10 mouse cellular contexts compared by ENCODE assay signal in the genomic region with DNA sequence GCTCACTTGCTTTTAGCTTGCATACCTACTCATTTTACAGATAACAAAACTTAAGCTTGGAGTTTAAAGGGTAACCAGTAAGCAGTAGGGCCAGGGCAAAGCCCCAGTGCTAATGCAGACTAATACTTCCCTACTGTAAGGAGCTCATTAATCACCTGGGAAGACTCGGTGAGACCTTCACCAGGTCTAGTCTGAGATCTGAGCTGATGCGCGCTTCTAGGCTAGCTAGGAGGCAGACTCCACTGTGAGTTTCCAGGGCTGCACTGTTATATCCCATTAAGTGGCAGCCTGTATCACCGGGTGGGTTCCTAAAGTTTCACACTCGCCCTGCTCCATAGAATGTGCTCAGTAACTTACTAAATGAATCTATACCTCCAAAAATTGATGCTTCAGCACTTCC. TPM values are rescaled to one million over a fixed set of nuclear protein-coding genes. Genes with fewer than 3 reads are reported as not detected.
DNase-seq lines count a peak whose midpoint lies in the region; ATAC-seq and TF ChIP-seq lines count a peak whose summit lies in the region.
"Had no signal": no experiment of that assay in that cellular context is flagged by ENCODE, and none has a peak within 500 bp of the region (broad histone marks: within the 10 kb centered on the region; RNA-seq: fewer than 3 reads in every experiment).

No protein-coding gene starts in this region.

- no peak overlapping the region for H3K27ac ChIP-seq in liver, embryonic 13.5 days
- no peak overlapping the region for H3K27ac ChIP-seq in embryonic fibroblast, embryonic 13.5 days (ENCODE audit: insufficient read depth, low read length)
- H3K27ac ChIP-seq in limb, embryonic 12.5 days = no peak overlapping the region
- H3K27ac ChIP-seq in small intestine, adult 2 months (ENCODE audit: insufficient read depth, low read depth, low read length) = peak overlapping the region; percentile 91

- no peak for TF ChIP-seq POLR2A in embryonic fibroblast, embryonic 13.5 days (IDR thresholded peaks at IDR 0.05; ENCODE audit: low read depth, low read length)
- no peak for TF ChIP-seq POLR2A in small intestine, adult 2 months (IDR thresholded peaks at IDR 0.05; ENCODE audit: low read depth, low read length)

- H3K27me3 ChIP-seq in liver, embryonic 13.5 days = peaks cover 55% of the 10 kb centered on the region
- peaks cover 62% of the 10 kb centered on the region for H3K27me3 ChIP-seq in limb, embryonic 12.5 days
- H3K27me3 ChIP-seq in small intestine, adult 2 months (ENCODE audit: control insufficient read depth, insufficient read depth, low read length) = no peaks in the 10 kb centered on the region

- intact Hi-C loops in gastrocnemius, postnatal 14 days (cut with DNase I; ENCODE audit: low total_unique reads) = no loop called here

- H3K9me3 ChIP-seq in liver, embryonic 13.5 days (replicated peaks) = no peaks in the 10 kb centered on the region
- H3K9me3 ChIP-seq in limb, embryonic 12.5 days = no peaks in the 10 kb centered on the region

- peak overlapping the region; percentile 76; the same call in 1 of the 2 replicates for H3K4me2 ChIP-seq in liver, embryonic 13.5 days
- peak overlapping the region; percentile 96 for H3K4me2 ChIP-seq in limb, embryonic 12.5 days

- no peak for DNase-seq in liver, embryonic 13.5 days
- DNase-seq in liver = no peak
- DNase-seq in gastrocnemius, postnatal 14 days = no peak
- no peak for DNase-seq in thymus, postnatal 4 days

- H3K9ac ChIP-seq in liver, embryonic 13.5 days = no peak overlapping the region
- H3K9ac ChIP-seq in limb, embryonic 12.5 days (replicated peaks) = no peak overlapping the region

- no peak for ATAC-seq in liver, embryonic 13.5 days (ENCODE audit: low read depth)
- no peak for ATAC-seq in limb, embryonic 12.5 days (ENCODE audit: insufficient number of reproducible peaks, insufficient read depth, low FRiP score, low TSS enrichment, low read depth)
- ATAC-seq in megakaryocyte, adult 5-6 weeks (ENCODE audit: poor library complexity, severe bottlenecking) = no peak

- no peaks in the 10 kb centered on the region for H3K36me3 ChIP-seq in liver, embryonic 13.5 days
- no peaks in the 10 kb centered on the region for H3K36me3 ChIP-seq in limb, embryonic 12.5 days
- H3K36me3 ChIP-seq in small intestine, adult 2 months (ENCODE audit: control insufficient read depth, insufficient read depth, low read length) = 0 out of 2 replicates have a peak, but pooled peaks cover 2% of the 10 kb centered on the region

- H3K4me1 ChIP-seq in liver, embryonic 13.5 days (replicated peaks) = peaks cover 11% of the 10 kb centered on the region
- peaks cover 11% of the 10 kb centered on the region; the same call in 1 of the 2 replicates for H3K4me1 ChIP-seq in embryonic fibroblast, embryonic 13.5 days (ENCODE audit: control insufficient read depth, insufficient read depth, low read length)
- H3K4me1 ChIP-seq in limb, embryonic 12.5 days (replicated peaks) = peaks cover 12% of the 10 kb centered on the region
- peaks cover 21% of the 10 kb centered on the region; the same call in 1 of the 2 replicates for H3K4me1 ChIP-seq in small intestine, adult 2 months (ENCODE audit: control insufficient read depth, insufficient read depth, insufficient read length, low read length)

- WGBS in liver, embryonic 13.5 days (ENCODE audit: insufficient replicate concordance) = 23% methylated on average over 5 of the region's 5 CpGs
- WGBS in limb, embryonic 12.5 days = 5% methylated on average over 5 of the region's 5 CpGs
- 25% methylated on average over 5 of the region's 5 CpGs for WGBS in small intestine, adult 2 months

- H3K4me3 ChIP-seq in liver, embryonic 13.5 days (replicated peaks) = peak overlapping the region; percentile 56; the same call in 1 of the 2 replicates
- H3K4me3 ChIP-seq in embryonic fibroblast, embryonic 13.5 days (ENCODE audit: insufficient read depth, low read length) = peak overlapping the region; percentile 95
- H3K4me3 ChIP-seq in limb, embryonic 12.5 days (replicated peaks) = peak overlapping the region; percentile 67
- H3K4me3 ChIP-seq in small intestine, adult 2 months (ENCODE audit: low read depth, low read length) = peak overlapping the region; percentile 89; the same call in 1 of the 2 replicates

- no peak for TF ChIP-seq CTCF in embryonic fibroblast, embryonic 13.5 days (IDR thresholded peaks at IDR 0.05; ENCODE audit: borderline replicate concordance, insufficient read depth, low read length)
- no peak for TF ChIP-seq CTCF in small intestine, adult 2 months (IDR thresholded peaks at IDR 0.05; ENCODE audit: extremely low read depth, insufficient read length, insufficient replicate concordance, low read depth, low read length)

RNA-seq across cellular contexts. Expression of gene Stx3, which starts 1.6 kb away (rescaled TPM):
- polyA plus RNA-seq in liver, embryonic 13.5 days (2015; fragmentation: Nextera tagmentation; extraction: Ambion mirVana) = 1.9 and 2.0 TPM in 2 replicates
- polyA plus RNA-seq in embryonic fibroblast, embryonic 13.5 days (2011; ENCODE audit: insufficient read length, low read depth, missing spikeins) = 10.4 and 14.8 TPM in 2 replicates
- polyA plus RNA-seq in limb, embryonic 12.5 days (2016; fragmentation: Nextera tagmentation; extraction: Ambion mirVana) = 5.1 and 5.8 TPM in 2 replicates
- 12.7 and 38.0 TPM in 2 replicates for polyA plus RNA-seq in small intestine, adult 2 months (2012; rRNA removed)
- 1 to 10 TPM; 1.6 to 3.0 TPM for total RNA-seq in gastrocnemius, postnatal 14 days (2021)
- total RNA-seq in megakaryocyte, adult 5-6 weeks (2015) = 27.6 and 28.5 TPM in 2 replicates
- 30.4 and 31.5 TPM in 2 replicates for total RNA-seq in megakaryocyte, adult 5-6 weeks (2017)

RNA-seq across cellular contexts. Expression of gene Olfr1417, which starts 21.4 kb away (rescaled TPM):
- not detected in 2 replicates for polyA plus RNA-seq in liver, embryonic 13.5 days (2015; fragmentation: Nextera tagmentation; extraction: Ambion mirVana)
- polyA plus RNA-seq in embryonic fibroblast, embryonic 13.5 days (2011; ENCODE audit: insufficient read length, low read depth, missing spikeins) = not detected in 2 replicates
- polyA plus RNA-seq in limb, embryonic 12.5 days (2016; fragmentation: Nextera tagmentation; extraction: Ambion mirVana) = not detected in 2 replicates
- polyA plus RNA-seq in small intestine, adult 2 months (2012; rRNA removed) = not detected in 2 replicates
- not detected for total RNA-seq in gastrocnemius, postnatal 14 days (2021)
- not detected in 2 replicates for total RNA-seq in megakaryocyte, adult 5-6 weeks (2015)
- not detected in 2 replicates for total RNA-seq in megakaryocyte, adult 5-6 weeks (2017)
- total RNA-seq: adrenal gland, adult 18-20 months; layer of hippocampus, adult 8-10 months had no signal

RNA-seq across cellular contexts. Expression of gene Olfr1418, which starts 43.3 kb away (rescaled TPM):
- not detected in 2 replicates for polyA plus RNA-seq in liver, embryonic 13.5 days (2015; fragmentation: Nextera tagmentation; extraction: Ambion mirVana)
- not detected in 2 replicates for polyA plus RNA-seq in embryonic fibroblast, embryonic 13.5 days (2011; ENCODE audit: insufficient read length, low read depth, missing spikeins)
- not detected in 2 replicates for polyA plus RNA-seq in limb, embryonic 12.5 days (2016; fragmentation: Nextera tagmentation; extraction: Ambion mirVana)
- polyA plus RNA-seq in small intestine, adult 2 months (2012; rRNA removed) = not detected in 2 replicates
- not detected for total RNA-seq in gastrocnemius, postnatal 14 days (2021)
- total RNA-seq in megakaryocyte, adult 5-6 weeks (2015) = not detected in 2 replicates
- total RNA-seq in megakaryocyte, adult 5-6 weeks (2017) = not detected in 2 replicates
- total RNA-seq: adrenal gland, adult 18-20 months; layer of hippocampus, adult 8-10 months had no signal

RNA-seq across cellular contexts. Expression of gene Mrpl16, which starts 47.4 kb away (rescaled TPM):
- polyA plus RNA-seq in liver, embryonic 13.5 days (2015; fragmentation: Nextera tagmentation; extraction: Ambion mirVana) = 53.8 and 55.6 TPM in 2 replicates
- 29.2 and 34.4 TPM in 2 replicates for polyA plus RNA-seq in embryonic fibroblast, embryonic 13.5 days (2011; ENCODE audit: insufficient read length, low read depth, missing spikeins)
- 45.5 and 45.6 TPM in 2 replicates for polyA plus RNA-seq in limb, embryonic 12.5 days (2016; fragmentation: Nextera tagmentation; extraction: Ambion mirVana)
- polyA plus RNA-seq in small intestine, adult 2 months (2012; rRNA removed) = 1.8 and 4.0 TPM in 2 replicates
- 10 to 100 TPM; 48.9 to 53.2 TPM for total RNA-seq in gastrocnemius, postnatal 14 days (2021)
- 34.2 and 38.7 TPM in 2 replicates for total RNA-seq in megakaryocyte, adult 5-6 weeks (2015)
- total RNA-seq in megakaryocyte, adult 5-6 weeks (2017) = 50.3 and 50.5 TPM in 2 replicates

RNA-seq across cellular contexts. Expression of gene Olfr1419, which starts 57.3 kb away (rescaled TPM):
- not detected in 2 replicates for polyA plus RNA-seq in liver, embryonic 13.5 days (2015; fragmentation: Nextera tagmentation; extraction: Ambion mirVana)
- not detected in 2 replicates for polyA plus RNA-seq in embryonic fibroblast, embryonic 13.5 days (2011; ENCODE audit: insufficient read length, low read depth, missing spikeins)
- polyA plus RNA-seq in limb, embryonic 12.5 days (2016; fragmentation: Nextera tagmentation; extraction: Ambion mirVana) = not detected in 2 replicates
- not detected in 2 replicates for polyA plus RNA-seq in small intestine, adult 2 months (2012; rRNA removed)
- not detected for total RNA-seq in gastrocnemius, postnatal 14 days (2021)
- total RNA-seq in megakaryocyte, adult 5-6 weeks (2015) = not detected in 2 replicates
- total RNA-seq in megakaryocyte, adult 5-6 weeks (2017) = not detected in 2 replicates
- total RNA-seq: adrenal gland, adult 18-20 months; layer of hippocampus, adult 8-10 months had no signal
